Mouse (Mus musculus) C2C12 (cell line): ENCODE measurements around the gene Trip6. TPM values are rescaled to one million over a fixed set of nuclear protein-coding genes. Genes with fewer than 3 reads are reported as not detected.
A peak's percentile ranks its signal among the peaks of the same experiment; 100 is the strongest.

ENCODE experiments used
- H3K27me3 ChIP-seq: one replicate; pipeline ENCODE4 v1.6.1; 2011; ENCODE audit not compliant: control insufficient read depth, insufficient read depth, insufficient read length
- H3K36me3 ChIP-seq: one replicate; pipeline ENCODE4 v1.6.1; 2011; ENCODE audit not compliant: control insufficient read depth, insufficient read depth
- H3K4me3 ChIP-seq: one replicate; pipeline ENCODE4 v1.5.1; 2011; ENCODE audit warnings: mild to moderate bottlenecking, control low read depth; ENCODE audit not compliant: poor library complexity, insufficient read depth, severe bottlenecking
- H3K79me2 ChIP-seq: one replicate; pipeline ENCODE4 v1.6.1; 2011; ENCODE audit not compliant: control insufficient read depth, insufficient read depth
- H3K79me3 ChIP-seq: one replicate; pipeline ENCODE4 v1.6.1; 2011; ENCODE audit warnings: low read depth, control low read depth
- H3ac ChIP-seq: one replicate; pipeline ENCODE3; 2011; ENCODE audit warnings: low read depth; ENCODE audit not compliant: control insufficient read depth, insufficient read length
- CEBPB ChIP-seq: IDR thresholded peaks from one replicate; pipeline ENCODE4 v1.6.1; 2011; ENCODE audit warnings: low read depth, mild to moderate bottlenecking, control low read depth, moderate library complexity
- CTCF ChIP-seq: IDR thresholded peaks from one replicate; pipeline ENCODE4 v1.5.1; 2011; ENCODE audit not compliant: control insufficient read depth, insufficient read depth, insufficient read length
- FOSL1 ChIP-seq: IDR thresholded peaks from one replicate; pipeline ENCODE4 v1.8.0; 2011; ENCODE audit warnings: mild to moderate bottlenecking, low read length; ENCODE audit not compliant: poor library complexity, insufficient read depth, severe bottlenecking
- MAX ChIP-seq: IDR thresholded peaks from one replicate; pipeline ENCODE4 v1.6.1; 2011; ENCODE audit warnings: mild to moderate bottlenecking, control low read depth
- MYOD1 ChIP-seq: IDR thresholded peaks from one replicate; pipeline ENCODE4 v1.6.1; 2011; ENCODE audit warnings: low read depth; ENCODE audit not compliant: control insufficient read depth, insufficient read length
- MYOG ChIP-seq: IDR thresholded peaks from one replicate; pipeline ENCODE4 v1.6.1; 2011; ENCODE audit not compliant: control insufficient read depth, insufficient read length; ENCODE audit errors: extremely low read depth
- USF1 ChIP-seq: IDR thresholded peaks from one replicate; pipeline ENCODE4 v1.6.1; 2011; ENCODE audit warnings: low read depth, mild to moderate bottlenecking, control low read depth, moderate library complexity
- long read RNA-seq, 2 experiments: library from polyadenylated mRNA; unstranded; transcript quantifications; one replicate each; pipeline ENCODE4 v2.0.0; 2019 to 2020
- polyA plus RNA-seq: library from polyadenylated mRNA; unstranded; fragments of >200 nt; fragmentation: generic; extraction: Trizol; gene quantifications from one replicate; pipeline ENCODE4 v1.2.1, GENCODE M21; 2012; ENCODE audit warnings: missing spikeins

Gene Trip6
- polyA plus RNA-seq = 80.0 TPM
- long read RNA-seq, experiment 1, transcript Trip6-201 (9 exons, 2,168 nt) = major isoform, 47 of 76 reads
- long read RNA-seq, experiment 1, partial matches to known transcripts = 11 of 76 reads
- long read RNA-seq, experiment 1, other reads (novel, unspliced or antisense) = 18 of 76 reads
- long read RNA-seq, experiment 2, transcript Trip6-201 (9 exons, 2,168 nt) = major isoform, 297 of 369 reads
- long read RNA-seq, experiment 2, partial matches to known transcripts = 8 of 369 reads
- long read RNA-seq, experiment 2, other reads (novel, unspliced or antisense) = 64 of 369 reads

DNA sequence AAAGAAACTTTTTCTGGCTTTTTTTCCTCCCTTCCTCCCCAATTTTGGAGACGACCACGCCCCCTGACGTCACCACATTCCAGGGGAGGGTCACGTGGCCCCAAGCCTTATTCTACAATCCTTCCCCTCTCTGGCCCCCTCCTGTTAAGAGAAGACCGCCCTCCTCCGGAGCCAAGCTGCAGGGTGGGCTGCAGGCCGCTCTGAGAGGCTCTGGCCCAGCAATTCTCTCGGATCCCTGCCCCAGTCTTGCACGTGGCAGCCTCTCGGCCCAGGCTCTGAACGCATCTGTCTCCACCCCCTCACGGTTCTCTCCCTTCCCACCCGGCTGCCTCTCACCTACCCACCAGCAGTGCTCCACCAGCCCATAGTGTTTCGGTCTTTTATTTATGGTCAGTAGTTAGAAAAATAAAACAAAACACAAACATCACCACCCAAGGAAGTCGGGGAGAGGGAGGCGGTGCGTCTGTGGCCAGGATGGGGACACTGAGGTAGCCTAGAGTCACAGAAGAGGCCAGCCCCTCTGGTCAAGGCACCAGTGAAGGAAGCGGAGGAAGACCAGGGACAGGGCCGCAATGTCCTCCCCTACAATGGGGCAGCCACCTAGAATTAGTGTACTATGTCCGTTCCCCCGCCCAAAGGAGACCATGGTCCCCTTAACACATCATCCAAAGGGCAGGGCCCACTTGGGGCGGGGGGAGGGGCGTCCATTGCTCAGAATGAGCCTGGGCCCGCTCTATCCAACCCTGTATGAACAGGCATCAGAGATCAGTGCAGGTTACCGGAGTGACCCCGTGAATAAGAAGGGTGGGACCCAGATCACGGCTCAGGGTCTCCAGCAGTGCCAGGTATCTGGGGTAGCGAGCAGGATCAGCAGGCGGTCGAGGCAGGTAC, at the start of gene Trip6:
Gene Trip6 (minus strand): TSS at position 212 of the 891 bp plus-strand sequence.
- H3K36me3 ChIP-seq = peaks cover 23% of the 10 kb centered on the region

DNA sequence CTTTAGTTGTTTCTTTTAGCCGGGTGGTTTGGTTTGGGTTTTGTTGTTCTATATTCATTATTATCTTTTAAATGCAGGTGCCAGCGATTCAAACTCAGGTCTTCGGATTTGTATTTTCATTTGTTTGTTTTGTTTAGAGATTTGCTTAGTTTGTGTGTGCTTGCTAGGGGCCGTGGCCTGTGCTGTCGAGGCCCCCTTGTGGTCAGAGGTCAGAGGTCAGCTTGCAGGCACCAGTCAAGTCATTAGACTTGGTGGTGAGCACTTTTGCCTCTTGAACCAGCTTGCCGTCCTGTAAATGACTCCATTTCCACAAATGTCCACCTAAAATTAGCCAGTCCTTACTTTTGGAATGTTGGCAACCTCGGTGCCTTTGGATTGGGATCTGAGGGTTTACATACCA, 44.2 kb upstream of the Trip6 start:
- no peak for TF ChIP-seq MYOD1
- TF ChIP-seq CTCF = no peak
- TF ChIP-seq CEBPB = no peak
- TF ChIP-seq MAX = no peak
- TF ChIP-seq FOSL1 = no peak
- no peak overlapping the region for H3ac ChIP-seq
- peaks cover 4% of the 10 kb centered on the region for H3K79me3 ChIP-seq
- H3K27me3 ChIP-seq = no peaks in the 10 kb centered on the region
- peaks cover 48% of the 10 kb centered on the region for H3K36me3 ChIP-seq
- peaks cover 14% of the 10 kb centered on the region for H3K79me2 ChIP-seq
- H3K4me3 ChIP-seq = no peak overlapping the region

More for the DNA sequence above, at the start of gene Trip6:
- Histone ChIP-seq H3K79me2 (peaks cover 38% of the 10 kb centered on the region), H3K79me3 (peaks cover 24% of the 10 kb centered on the region), H3K27me3 (no peaks in the 10 kb centered on the region), H3ac (peak within 1 kb of the TSS; percentile 83), H3K4me3 (peak within 1 kb of the TSS; percentile 72)
- no peak for TF ChIP-seq CTCF
- TF ChIP-seq MYOG = no peak
- TF ChIP-seq MAX = no peak
- TF ChIP-seq USF1 = peak; percentile 98
- TF ChIP-seq CEBPB = no peak
- no peak for TF ChIP-seq FOSL1
- no peak for TF ChIP-seq MYOD1

DNA sequence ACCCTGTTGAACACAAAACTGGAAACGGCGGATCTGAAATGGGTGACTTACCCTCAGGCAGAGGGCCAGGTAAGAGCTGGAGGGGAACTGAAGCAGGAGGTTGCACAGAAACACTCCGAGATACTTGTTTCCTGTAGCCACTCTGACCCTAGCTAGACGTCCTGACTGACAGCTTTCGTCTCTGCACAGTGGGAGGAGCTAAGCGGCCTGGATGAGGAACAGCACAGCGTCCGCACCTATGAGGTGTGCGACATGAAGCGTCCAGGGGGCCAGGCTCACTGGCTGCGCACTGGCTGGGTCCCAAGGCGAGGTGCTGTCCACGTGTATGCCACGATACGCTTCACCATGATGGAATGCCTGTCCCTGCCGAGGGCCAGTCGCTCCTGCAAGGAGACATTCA, 39.9 kb upstream of the Trip6 start:
- peaks cover 21% of the 10 kb centered on the region for H3K79me3 ChIP-seq
- TF ChIP-seq CTCF (no peak), MAX (no peak), CEBPB (no peak), FOSL1 (no peak), MYOG (no peak), MYOD1 (no peak), USF1 (no peak)
- H3K36me3 ChIP-seq = peaks cover 28% of the 10 kb centered on the region
- no peak overlapping the region for H3K4me3 ChIP-seq
- no peaks in the 10 kb centered on the region for H3K27me3 ChIP-seq
- H3ac ChIP-seq = no peak overlapping the region
- H3K79me2 ChIP-seq = peaks cover 47% of the 10 kb centered on the region

DNA sequence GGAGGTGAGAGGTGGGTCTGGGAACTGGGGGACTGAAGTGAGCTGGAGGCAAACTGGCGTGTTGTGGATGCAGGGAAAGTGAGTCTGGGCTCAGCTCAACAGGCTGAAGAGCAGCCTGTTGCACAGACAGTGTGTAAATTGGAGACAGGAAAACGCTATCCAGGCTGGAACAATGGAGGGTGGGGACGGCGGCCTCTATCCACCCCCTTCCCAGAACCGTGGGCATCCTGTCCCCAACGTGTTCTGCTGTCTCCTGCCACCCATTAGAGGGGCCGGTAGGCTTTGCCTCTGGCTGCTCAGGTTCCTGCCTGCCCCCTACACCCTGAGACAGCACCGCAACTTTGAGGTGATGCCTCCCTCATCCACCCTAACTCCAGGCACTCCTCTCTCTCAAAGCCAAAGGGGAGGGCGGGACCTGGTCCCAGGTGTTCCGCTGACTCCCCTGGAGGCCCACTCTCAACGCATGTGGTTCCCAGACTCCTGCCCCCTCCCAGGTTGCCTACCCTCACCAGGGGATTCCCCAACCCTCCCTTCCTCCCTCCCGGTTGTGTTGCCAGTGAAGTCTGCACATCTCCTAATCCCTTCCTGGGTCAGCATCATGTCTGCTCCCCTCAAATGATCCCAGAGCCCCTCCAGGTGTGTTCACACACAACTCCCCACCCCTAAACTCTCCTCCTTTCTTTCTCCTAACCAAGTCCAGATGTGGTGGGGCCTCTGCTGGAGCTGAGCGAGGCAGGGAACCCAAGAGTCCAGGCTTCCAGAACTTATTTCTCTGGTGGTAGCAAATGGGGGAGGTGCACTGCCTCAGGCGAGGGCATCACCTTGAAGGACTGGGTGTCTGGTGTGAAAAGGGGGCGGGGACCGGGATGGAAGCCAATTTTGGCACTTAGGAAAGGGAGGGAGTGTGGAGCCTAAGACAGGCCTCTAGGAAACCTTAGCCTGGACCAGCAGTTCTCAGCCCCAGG, 38.1 kb upstream of the Trip6 start:
- Histone ChIP-seq H3ac (no peak overlapping the region), H3K79me3 (peaks cover 21% of the 10 kb centered on the region), H3K27me3 (no peaks in the 10 kb centered on the region), H3K79me2 (peaks cover 47% of the 10 kb centered on the region), H3K4me3 (no peak overlapping the region), H3K36me3 (peaks cover 25% of the 10 kb centered on the region)
- TF ChIP-seq CTCF (no peak), FOSL1 (no peak), MYOG (no peak), USF1 (no peak), CEBPB (no peak), MYOD1 (no peak), MAX (no peak)

DNA sequence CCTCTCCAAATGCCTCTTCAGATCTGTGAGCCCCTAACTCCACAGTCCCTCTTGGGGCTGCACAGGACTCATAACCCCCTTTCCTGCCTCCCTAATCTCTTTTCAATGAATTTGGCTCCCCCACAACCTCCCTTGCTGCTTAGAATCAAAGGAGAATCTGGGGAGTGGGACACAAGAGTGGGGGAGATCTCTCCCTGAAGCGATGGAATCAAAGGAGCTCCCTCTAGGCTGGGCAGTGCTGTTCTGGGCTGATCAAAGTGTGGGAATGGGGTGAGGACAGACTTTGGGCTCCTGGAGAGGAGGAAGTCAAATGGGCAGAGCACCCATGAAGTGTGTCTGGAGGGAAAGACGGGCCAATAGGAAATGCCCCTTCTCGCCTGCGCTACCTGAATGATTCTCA, 37.2 kb upstream of the Trip6 start:
- H3K27me3 ChIP-seq = no peaks in the 10 kb centered on the region
- H3ac ChIP-seq = peak overlapping the region; percentile 37
- peak overlapping the region; percentile 72 for H3K4me3 ChIP-seq
- H3K79me2 ChIP-seq = peaks cover 47% of the 10 kb centered on the region
- peaks cover 20% of the 10 kb centered on the region for H3K36me3 ChIP-seq
- TF ChIP-seq MYOD1 = no peak
- TF ChIP-seq CTCF = no peak
- TF ChIP-seq MAX = no peak
- no peak for TF ChIP-seq CEBPB
- no peak for TF ChIP-seq FOSL1
- no peak for TF ChIP-seq MYOG
- no peak for TF ChIP-seq USF1
- peaks cover 21% of the 10 kb centered on the region for H3K79me3 ChIP-seq
